Mouse (Mus musculus) hindbrain, postnatal 0 days (tissue): ENCODE results near the gene Eipr1. TPM values are rescaled to one million over a fixed set of nuclear protein-coding genes. Genes with fewer than 3 reads are reported as not detected.

ENCODE experiments used
- ATAC-seq: fragments of 200-750 bp; cut with Nextera tagmentation; 2 replicates; pipeline ENCODE4 v1.8.0; 2017; ENCODE audit warnings: mild to moderate bottlenecking, moderate TSS enrichment, moderate library complexity
- DNase-seq: peaks from one replicate; pipeline ENCODE4 v3.0.0-alpha.2; 2015; ENCODE audit warnings: low spot score
- H3K27ac ChIP-seq: fragments of 300-500 bp; sonication (generic); 2 replicates; pipeline ENCODE4 v1.5.1; 2014; ENCODE audit warnings: mild to moderate bottlenecking
- H3K27me3 ChIP-seq: fragments of 300-500 bp; sonication (generic); 2 replicates; pipeline ENCODE4 v1.6.1; 2014; ENCODE audit warnings: low read length, mixed read lengths; ENCODE audit not compliant: insufficient read depth
- H3K36me3 ChIP-seq: fragments of 300-500 bp; sonication (generic); 2 replicates; pipeline ENCODE4 v1.6.1; 2014; ENCODE audit warnings: low read length, mixed read lengths; ENCODE audit not compliant: insufficient read depth
- H3K4me1 ChIP-seq: fragments of 300-500 bp; sonication (generic); 2 replicates; pipeline ENCODE4 v1.6.1; 2014; ENCODE audit warnings: antibody characterized with exemption, low read length, mixed read lengths; ENCODE audit not compliant: insufficient read depth
- H3K4me2 ChIP-seq: fragments of 300-500 bp; sonication (generic); 2 replicates; pipeline ENCODE4 v1.6.1; 2014; ENCODE audit warnings: low read depth, mild to moderate bottlenecking, low read length, moderate library complexity, mixed read lengths
- H3K4me3 ChIP-seq: fragments of 300-500 bp; sonication (generic); 2 replicates; pipeline ENCODE4 v1.5.1; 2014; ENCODE audit warnings: low read length
- H3K9ac ChIP-seq: fragments of 300-500 bp; sonication (generic); replicated peaks from 2 replicates; pipeline ENCODE4 v1.6.1; 2014; ENCODE audit warnings: mild to moderate bottlenecking, low read length, moderate library complexity, mixed read lengths
- H3K9me3 ChIP-seq: fragments of 300-500 bp; sonication (generic); 2 replicates; pipeline ENCODE4 v1.6.1; 2016; ENCODE audit warnings: low read length, mixed read lengths
- CTCF ChIP-seq: IDR thresholded peaks from 2 replicates; pipeline ENCODE4 v1.5.1; 2016; ENCODE audit warnings: antibody characterized with exemption, control low read depth, low read depth
- WGBS: fragments of 180-500 bp; shearing (Covaris S2); extraction: QIAGEN DNeasy Blood & Tissue Kit; methylation state at CpG from one replicate; pipeline ENCODE4 v1.1.7; 2014; 5-methylcytosine and 5-hydroxymethylcytosine counted together
- polyA plus RNA-seq: library from polyadenylated mRNA; unstranded; fragments of >200 nt; fragmentation: Nextera tagmentation; extraction: Ambion mirVana; gene quantifications from 2 replicates; pipeline ENCODE4 v1.2.1, GENCODE M21; 2015
- total RNA-seq: library from RNA; depleted of rRNA; stranded (reverse); fragments of >200 nt; gene quantifications from 2 replicates; pipeline ENCODE4 v1.2.3, GENCODE M21; 2014

The Eipr1 gene
- total and polyA plus RNA-seq, 2 experiments from 2014 or later = 58.4 to 78.0 TPM

DNA sequence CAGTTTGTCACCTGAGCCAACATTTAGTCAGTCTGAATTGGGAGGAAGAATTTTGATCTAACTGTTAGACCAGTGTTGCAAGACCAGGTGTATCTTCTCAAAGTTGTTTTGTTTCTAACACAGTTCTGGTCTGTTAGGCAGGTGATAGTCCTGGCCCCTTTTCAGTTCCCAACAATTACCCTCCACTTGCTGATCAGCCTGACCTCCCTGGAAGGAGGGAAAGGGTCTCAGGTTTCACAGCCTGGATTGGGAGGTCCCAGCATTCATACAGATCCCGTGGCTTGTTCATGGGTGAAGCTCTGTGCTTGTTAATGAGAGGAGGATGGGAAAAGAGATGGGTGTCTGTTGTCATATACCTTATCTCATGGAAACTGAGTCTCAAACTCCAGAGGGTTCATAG is 33.7 kb downstream of the Eipr1 start:
- no peaks in the 10 kb centered on the region for H3K36me3 ChIP-seq
- WGBS = 19% methylated on average over 1 of the region's 1 CpGs

DNA sequence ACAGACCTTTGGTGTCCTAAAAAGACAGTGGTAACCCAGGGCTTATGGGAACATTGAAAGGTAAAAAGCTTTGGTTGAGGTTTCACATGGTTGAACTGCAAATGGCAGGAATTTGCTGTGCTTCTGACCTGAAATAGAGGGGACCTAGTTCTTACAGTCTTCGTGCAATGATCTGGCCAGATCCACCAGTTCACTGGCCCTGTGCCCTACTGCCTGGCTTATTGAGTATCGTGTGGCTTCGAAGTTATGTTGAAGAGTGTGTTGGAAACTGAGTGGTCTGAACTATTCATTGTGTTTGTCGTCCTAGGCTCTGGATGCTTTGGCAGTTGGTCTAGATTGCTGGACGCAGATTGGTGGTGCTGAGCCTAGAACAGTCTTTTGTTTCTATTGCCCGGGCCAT is 34.7 kb downstream of the Eipr1 start:
- Histone ChIP-seq H3K27ac (no peak overlapping the region), H3K36me3 (no peaks in the 10 kb centered on the region), H3K9me3 (no peaks in the 10 kb centered on the region), H3K4me3 (no peak overlapping the region), H3K9ac (no peak overlapping the region), H3K4me1 (0 out of 2 replicates have a peak, but pooled peaks cover 16% of the 10 kb centered on the region), H3K27me3 (no peaks in the 10 kb centered on the region), H3K4me2 (no peak overlapping the region)
- ATAC-seq (no peak), DNase-seq (no peak)
- no peak for TF ChIP-seq CTCF
- WGBS = 85% methylated on average over 6 of the region's 6 CpGs

More for the DNA sequence above, 33.7 kb downstream of the Eipr1 start:
- H3K27me3 ChIP-seq = no peaks in the 10 kb centered on the region
- no peak overlapping the region for H3K9ac ChIP-seq
- H3K4me1 ChIP-seq = 0 out of 2 replicates have a peak, but pooled peaks cover 15% of the 10 kb centered on the region
- no peak overlapping the region; the same call in 1 of the 2 replicates for H3K27ac ChIP-seq
- no peak for TF ChIP-seq CTCF
- H3K4me3 ChIP-seq = no peak overlapping the region
- no peaks in the 10 kb centered on the region for H3K9me3 ChIP-seq
- H3K4me2 ChIP-seq = no peak overlapping the region
- DNase-seq (no peak), ATAC-seq (no peak)

DNA sequence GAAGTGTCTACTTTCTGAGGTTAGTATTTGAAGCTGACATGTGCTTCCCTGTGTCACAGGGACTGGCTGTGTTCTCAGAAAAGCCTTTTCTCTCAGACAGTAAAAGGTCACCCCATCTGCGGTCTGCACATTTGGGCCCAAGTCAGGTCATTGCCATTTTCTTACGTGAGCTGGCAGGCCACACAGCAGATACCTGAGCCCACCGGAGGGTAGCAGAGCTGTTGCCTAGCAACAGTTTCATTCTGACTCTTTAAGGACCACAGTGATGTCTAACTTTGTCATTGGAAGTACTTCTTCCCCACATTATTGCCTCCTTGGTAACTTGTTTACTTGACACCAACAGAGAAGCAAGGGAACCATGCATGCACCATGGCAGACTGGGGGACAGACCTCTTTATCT is 41.0 kb downstream of the Eipr1 start:
- no peak overlapping the region for H3K9ac ChIP-seq
- WGBS = 39% methylated on average over 3 of the region's 3 CpGs
- no peaks in the 10 kb centered on the region for H3K9me3 ChIP-seq
- peaks cover 11% of the 10 kb centered on the region; the same call in 1 of the 2 replicates for H3K4me1 ChIP-seq
- DNase-seq = peak; percentile 39
- no peak overlapping the region for H3K4me2 ChIP-seq
- H3K27ac ChIP-seq = no peak overlapping the region; the same call in 1 of the 2 replicates
- no peak for TF ChIP-seq CTCF
- no peak for ATAC-seq
- no peaks in the 10 kb centered on the region for H3K27me3 ChIP-seq
- no peak overlapping the region for H3K4me3 ChIP-seq
- no peaks in the 10 kb centered on the region for H3K36me3 ChIP-seq

DNA sequence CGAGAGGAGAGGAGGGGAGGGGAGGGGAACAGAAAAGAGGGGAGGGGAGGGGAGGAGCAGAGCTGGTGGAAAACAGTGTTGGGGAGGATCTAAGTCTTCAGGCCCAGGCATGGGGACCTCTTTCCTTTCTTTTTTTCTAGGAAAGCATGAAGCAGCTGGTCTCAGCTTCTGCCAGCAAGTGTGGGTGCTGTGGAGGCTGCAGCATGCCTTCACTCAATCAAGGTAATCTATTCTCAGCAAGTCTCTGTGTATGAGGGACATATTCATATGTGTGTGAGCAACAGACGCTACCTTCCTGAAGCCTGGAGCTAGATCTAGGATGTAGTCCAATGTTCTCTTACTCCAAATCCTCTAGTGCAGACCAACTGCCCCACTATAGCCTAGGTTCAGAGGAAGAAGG is 42.1 kb downstream of the Eipr1 start:
- Histone ChIP-seq H3K4me1 (peaks cover 11% of the 10 kb centered on the region; the same call in 1 of the 2 replicates), H3K27ac (no peak overlapping the region), H3K4me2 (no peak overlapping the region), H3K36me3 (no peaks in the 10 kb centered on the region), H3K9ac (no peak overlapping the region), H3K4me3 (no peak overlapping the region), H3K9me3 (no peaks in the 10 kb centered on the region), H3K27me3 (no peaks in the 10 kb centered on the region)
- DNase-seq (no peak), ATAC-seq (no peak)
- no peak for TF ChIP-seq CTCF
- 57% methylated on average over 2 of the region's 2 CpGs for WGBS

DNA sequence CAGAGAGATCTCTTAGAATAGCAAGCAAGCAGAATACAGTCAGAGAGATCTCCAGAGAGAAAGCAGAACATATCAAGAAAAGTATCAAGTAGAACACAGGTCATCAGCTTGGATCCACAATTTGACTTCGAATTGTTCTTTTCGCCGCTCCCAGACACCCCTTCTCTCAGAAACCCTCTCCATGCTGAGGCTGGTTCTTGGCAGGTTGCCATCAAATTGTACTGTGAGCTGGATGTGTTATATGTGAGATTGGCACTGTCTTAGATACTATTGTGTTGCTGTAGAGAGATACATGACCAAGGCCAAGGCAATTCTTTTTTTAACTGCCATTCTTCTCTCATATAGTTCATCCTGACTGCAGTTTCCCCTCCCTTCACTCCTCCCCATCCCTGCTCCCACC is 43.4 kb downstream of the Eipr1 start:
- ATAC-seq (no peak), DNase-seq (no peak)
- no peak overlapping the region for H3K27ac ChIP-seq
- H3K9me3 ChIP-seq = no peaks in the 10 kb centered on the region
- H3K9ac ChIP-seq = no peak overlapping the region
- no peaks in the 10 kb centered on the region for H3K36me3 ChIP-seq
- H3K4me2 ChIP-seq = no peak overlapping the region
- WGBS = 59% methylated on average over 3 of the region's 3 CpGs
- no peak for TF ChIP-seq CTCF
- H3K27me3 ChIP-seq = no peaks in the 10 kb centered on the region
- peaks cover 12% of the 10 kb centered on the region for H3K4me1 ChIP-seq
- no peak overlapping the region for H3K4me3 ChIP-seq

- H3K36me3 ChIP-seq = no peaks in the 10 kb centered on the region
- no peak overlapping the region for H3K4me2 ChIP-seq
- no peak overlapping the region for H3K4me3 ChIP-seq
- H3K9me3 ChIP-seq = no peaks in the 10 kb centered on the region
- H3K27me3 ChIP-seq = no peaks in the 10 kb centered on the region
- H3K9ac ChIP-seq = no peak overlapping the region
- H3K4me1 ChIP-seq = peaks cover 11% of the 10 kb centered on the region
- ATAC-seq (0 out of 2 replicates have a peak, but pooled peaks have one; percentile 16), DNase-seq (no peak)
- H3K27ac ChIP-seq = no peak overlapping the region
- no peak for TF ChIP-seq CTCF
Measured at GRCm38 (mm10) chr12:28796881-28797420, 45.3 kb downstream of the Eipr1 start.

DNA sequence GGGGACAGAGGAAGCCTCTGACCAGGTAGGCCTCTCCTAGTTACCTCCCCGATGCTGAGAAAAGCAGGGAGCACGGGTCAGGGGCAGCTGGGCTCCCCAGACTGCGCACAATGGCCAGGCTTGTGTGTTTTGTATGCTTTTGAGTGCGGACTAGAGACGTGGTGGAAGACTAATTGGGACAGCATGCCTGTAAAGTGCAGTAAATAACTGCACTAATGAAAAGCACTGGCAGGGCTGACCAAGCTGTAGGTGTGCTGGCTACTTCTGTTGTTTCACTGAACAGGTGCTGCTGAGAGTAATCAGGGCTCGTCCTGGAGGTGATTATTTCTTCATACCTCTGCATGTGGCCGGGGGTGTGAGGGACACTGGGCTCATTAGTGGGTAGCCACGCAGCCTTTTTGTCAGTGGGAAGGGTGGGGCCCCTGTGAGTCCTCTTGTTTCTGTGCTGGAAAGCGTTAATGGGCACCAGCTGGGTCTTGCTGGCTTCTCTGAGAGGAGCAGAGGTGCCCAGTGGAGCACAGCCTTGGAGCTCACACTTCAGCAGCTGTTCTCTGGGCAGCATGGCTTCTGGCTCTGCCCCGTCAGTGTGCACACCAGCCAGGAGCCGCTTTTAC is 48.3 kb downstream of the Eipr1 start:
- no peak for TF ChIP-seq CTCF
- DNase-seq (no peak), ATAC-seq (peak; percentile 52; the same call in 1 of the 2 replicates)
- 41% methylated on average over 11 of the region's 11 CpGs for WGBS
- no peaks in the 10 kb centered on the region for H3K9me3 ChIP-seq
- H3K27me3 ChIP-seq = no peaks in the 10 kb centered on the region
- peak overlapping the region; percentile 1; the same call in 1 of the 2 replicates for H3K27ac ChIP-seq
- H3K9ac ChIP-seq = 0 out of 2 replicates have a peak overlapping the region, but pooled peaks have one; percentile 17
- H3K36me3 ChIP-seq = no peaks in the 10 kb centered on the region
- H3K4me1 ChIP-seq = peaks cover 18% of the 10 kb centered on the region
- no peak overlapping the region for H3K4me2 ChIP-seq
- H3K4me3 ChIP-seq = no peak overlapping the region
